Mouse (Mus musculus) liver, adult 2 months (tissue): Measurements from ENCODE around the gene Tkfc.

Experiments
- CTCF ChIP-seq: fragments of 200-500 bp; IDR thresholded peaks from 2 replicates; pipeline ENCODE4 v1.5.1; 2011; ENCODE audit warnings: low read depth, low read length, control low read depth
- POLR2A ChIP-seq: fragments of 200-500 bp; IDR thresholded peaks from 2 replicates; pipeline ENCODE4 v1.6.1; 2011; ENCODE audit warnings: low read length, control low read depth; ENCODE audit not compliant: insufficient read depth; ENCODE audit errors: extremely low read depth

- TF ChIP-seq CTCF (no peak), POLR2A (no peak)
Measured at GRCm38 (mm10) chr19:10581984-10582383, 23.5 kb downstream of the Tkfc start.
